Mouse (Mus musculus) heart, adult 2 months (tissue): ENCODE measurements around the gene Fbxo39. TPM values are rescaled to one million over a fixed set of nuclear protein-coding genes. Genes with fewer than 3 reads are reported as not detected.

ENCODE experiments used
- DNase-seq, 2 experiments: peaks; one replicate each; pipeline ENCODE4 v3.0.0; 2021
- H3K27ac ChIP-seq: fragments of 200-600 bp; 2 replicates; pipeline ENCODE4 v1.8.1; 2022
- H3K27me3 ChIP-seq: fragments of 200-500 bp; 2 replicates; pipeline ENCODE4 v1.6.1; 2012; ENCODE audit warnings: mild to moderate bottlenecking, low read length, inconsistent platforms, mixed read lengths; ENCODE audit not compliant: control insufficient read depth, insufficient read depth
- H3K36me3 ChIP-seq: fragments of 200-500 bp; 2 replicates; pipeline ENCODE4 v1.6.1; 2012; ENCODE audit warnings: low read length, inconsistent platforms; ENCODE audit not compliant: control insufficient read depth, insufficient read depth
- H3K4me1 ChIP-seq: fragments of 200-500 bp; 2 replicates; pipeline ENCODE4 v1.6.1; 2011; ENCODE audit warnings: low read length; ENCODE audit not compliant: control insufficient read depth, insufficient read depth
- H3K4me3 ChIP-seq: fragments of 200-600 bp; 2 replicates; pipeline ENCODE4 v1.8.1; 2022
- H3K79me2 ChIP-seq: fragments of 200-500 bp; replicated peaks from 2 replicates; pipeline ENCODE4 v1.6.1; 2012; ENCODE audit warnings: mild to moderate bottlenecking, inconsistent platforms, low read length, moderate library complexity, mixed read lengths; ENCODE audit not compliant: control insufficient read depth, insufficient read depth
- H3K9ac ChIP-seq: fragments of 200-500 bp; 2 replicates; pipeline ENCODE4 v1.6.1; 2012; ENCODE audit warnings: low read depth, mild to moderate bottlenecking, control low read depth, inconsistent platforms, low read length, mixed read lengths
- CTCF ChIP-seq: fragments of 200-600 bp; IDR thresholded peaks from 2 replicates; pipeline ENCODE4 v1.8.1; 2022; ENCODE audit warnings: antibody characterized with exemption, mild to moderate bottlenecking, moderate library complexity
- EP300 ChIP-seq: fragments of 200-500 bp; IDR thresholded peaks from 2 replicates; pipeline ENCODE4 v1.6.1; 2011; ENCODE audit warnings: low read depth, low read length, control low read depth; ENCODE audit not compliant: insufficient read depth
- POLR2A ChIP-seq: fragments of 200-500 bp; IDR thresholded peaks from 2 replicates; pipeline ENCODE4 v1.6.1; 2011; ENCODE audit warnings: mild to moderate bottlenecking, low read depth, low read length, control low read depth; ENCODE audit not compliant: insufficient read depth
- WGBS: fragments of 180-500 bp; shearing (Covaris S2); methylation state at CpG from one replicate; pipeline ENCODE4 v1.1.7; 2018; 5-methylcytosine and 5-hydroxymethylcytosine counted together
- intact Hi-C: fragments of 180-260 bp; cut with DNase I; formaldehyde crosslinking; loops from one replicate; pipeline ENCODE4 v1.15.1; 2025
- polyA plus RNA-seq: library from polyadenylated mRNA; depleted of rRNA; stranded (reverse); fragments of >200 nt; gene quantifications from 2 replicates; pipeline ENCODE4 v1.2.3, GENCODE M21; 2012
- total RNA-seq, 2 experiments: library from RNA; stranded (reverse); gene quantifications; 2 replicates each; pipeline ENCODE4 v1.2.3; 2021

Fbxo39 gene
- total and polyA plus RNA-seq, 3 experiments = 0.23 TPM; not detected in 2

DNA sequence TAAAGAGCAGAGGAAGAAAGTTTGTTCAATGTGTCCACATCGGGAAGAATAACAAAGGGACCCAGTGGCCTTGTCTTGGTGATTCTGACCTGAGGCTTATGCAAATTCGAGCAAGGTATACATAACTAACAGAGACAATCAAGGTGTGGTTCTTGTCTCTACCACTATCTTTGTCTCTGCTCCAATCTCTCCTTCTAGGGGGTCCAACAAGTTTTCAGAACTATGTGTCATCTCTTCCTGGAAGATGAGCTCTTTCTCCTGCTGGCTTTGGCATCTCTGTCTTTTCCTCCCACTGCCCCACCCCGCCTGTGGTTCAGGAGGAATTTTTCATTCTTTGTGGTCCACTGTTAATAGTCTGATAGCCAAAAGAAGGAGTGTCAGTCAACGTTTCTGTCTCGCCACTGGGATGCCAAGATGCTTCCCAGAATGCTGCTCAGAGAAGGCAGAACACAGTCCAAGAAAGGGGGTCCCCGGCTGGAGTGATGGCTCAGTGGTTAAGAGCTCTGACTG is 28.2 kb upstream of the Fbxo39 start:
- intact Hi-C loops = no loop called here
- H3K36me3 ChIP-seq = no peaks in the 10 kb centered on the region
- H3K27ac ChIP-seq = no peak overlapping the region
- H3K79me2 ChIP-seq = no peaks in the 10 kb centered on the region
- no peaks in the 10 kb centered on the region for H3K27me3 ChIP-seq
- H3K9ac ChIP-seq = no peak overlapping the region
- no peaks in the 10 kb centered on the region for H3K4me1 ChIP-seq
- WGBS = 63% methylated on average over 6 of the region's 6 CpGs
- no peak for TF ChIP-seq CTCF
- TF ChIP-seq EP300 = no peak
- no peak for TF ChIP-seq POLR2A
- DNase-seq = no peak
- H3K4me3 ChIP-seq = no peak overlapping the region

GRCm38 (mm10) chr11:72286651-72287050 is 27.6 kb upstream of the Fbxo39 start:
- H3K36me3 ChIP-seq = no peaks in the 10 kb centered on the region
- no peaks in the 10 kb centered on the region for H3K27me3 ChIP-seq
- no peaks in the 10 kb centered on the region for H3K79me2 ChIP-seq
- no peak overlapping the region for H3K4me3 ChIP-seq
- DNase-seq = no peak
- H3K4me1 ChIP-seq = no peaks in the 10 kb centered on the region
- TF ChIP-seq CTCF = no peak
- no peak for TF ChIP-seq EP300
- H3K27ac ChIP-seq = no peak overlapping the region
- WGBS = 72% methylated on average over 3 of the region's 3 CpGs
- intact Hi-C loops = no loop called here
- no peak overlapping the region for H3K9ac ChIP-seq

- no peak overlapping the region for H3K9ac ChIP-seq
- intact Hi-C loops = no loop called here
- H3K79me2 ChIP-seq = no peaks in the 10 kb centered on the region
- 90% methylated on average over 2 of the region's 2 CpGs for WGBS
- no peak for TF ChIP-seq EP300
- TF ChIP-seq POLR2A = no peak
- no peak for TF ChIP-seq CTCF
- no peaks in the 10 kb centered on the region for H3K4me1 ChIP-seq
- H3K27me3 ChIP-seq = no peaks in the 10 kb centered on the region
- no peak for DNase-seq
- no peak overlapping the region for H3K27ac ChIP-seq
- no peaks in the 10 kb centered on the region for H3K36me3 ChIP-seq
- H3K4me3 ChIP-seq = no peak overlapping the region
These were observed 27.1 kb upstream of the Fbxo39 start for GRCm38 (mm10) chr11:72287126-72287525.

GRCm38 (mm10) chr11:72287543-72287942 is 26.7 kb upstream of the Fbxo39 start:
- Histone ChIP-seq H3K9ac (no peak overlapping the region), H3K79me2 (no peaks in the 10 kb centered on the region), H3K27ac (no peak overlapping the region), H3K36me3 (no peaks in the 10 kb centered on the region), H3K4me1 (no peaks in the 10 kb centered on the region), H3K27me3 (no peaks in the 10 kb centered on the region), H3K4me3 (no peak overlapping the region)
- TF ChIP-seq POLR2A (no peak), EP300 (no peak), CTCF (no peak)
- WGBS = 78% methylated on average over 3 of the region's 3 CpGs
- DNase-seq = no peak
- intact Hi-C loops = no loop called here

GRCm38 (mm10) chr11:72293116-72293515 is 21.1 kb upstream of the Fbxo39 start:
- no peaks in the 10 kb centered on the region for H3K4me1 ChIP-seq
- H3K27me3 ChIP-seq = no peaks in the 10 kb centered on the region
- no peak overlapping the region for H3K27ac ChIP-seq
- H3K36me3 ChIP-seq = no peaks in the 10 kb centered on the region
- intact Hi-C loops = no loop called here
- H3K4me3 ChIP-seq = no peak overlapping the region
- DNase-seq = no peak
- H3K9ac ChIP-seq = no peak overlapping the region
- WGBS = 65% methylated on average over 2 of the region's 2 CpGs
- TF ChIP-seq POLR2A (no peak), CTCF (no peak), EP300 (no peak)
- H3K79me2 ChIP-seq = no peaks in the 10 kb centered on the region

- peak; percentile 78 to 86 for DNase-seq
- Histone ChIP-seq H3K27me3 (no peaks in the 10 kb centered on the region), H3K4me3 (peak within 1 kb of the TSS; percentile 60), H3K4me1 (peaks cover 13% of the 10 kb centered on the region), H3K27ac (peak within 1 kb of the TSS; percentile 76), H3K79me2 (no peaks in the 10 kb centered on the region), H3K9ac (peak within 1 kb of the TSS; percentile 65), H3K36me3 (peaks cover 15% of the 10 kb centered on the region)
- 5% methylated on average over 6 of the region's 6 CpGs for WGBS
- TF ChIP-seq POLR2A = peak; percentile 93
- no peak for TF ChIP-seq CTCF
- TF ChIP-seq EP300 = peak; percentile 96
- intact Hi-C loops = loop anchor here (5.0 kb wide), 1 partner anchor 84 kb away; the partner anchor contains the start of gene Med31
These were observed 12.9 kb upstream of the Fbxo39 start, which contains the start of gene Xaf1 for GRCm38 (mm10) chr11:72301334-72301733. Gene Xaf1 (plus strand): TSS chr11:72301629.
